Mouse (Mus musculus) midbrain, embryonic 16.5 days (tissue): ENCODE measurements around the gene Nell1. TPM values are rescaled to one million over a fixed set of nuclear protein-coding genes. Genes with fewer than 3 reads are reported as not detected.

ENCODE experiments used
- ATAC-seq: fragments of 200-750 bp; cut with Nextera tagmentation; 2 replicates; pipeline ENCODE4 v1.8.0; 2017; ENCODE audit warnings: moderate TSS enrichment
- H3K27ac ChIP-seq: fragments of 300-500 bp; sonication (generic); 2 replicates; pipeline ENCODE4 v1.5.1; 2014; ENCODE audit warnings: mild to moderate bottlenecking, low read length, mixed read lengths
- H3K27me3 ChIP-seq: fragments of 300-500 bp; sonication (generic); 2 replicates; pipeline ENCODE4 v1.6.1; 2014; ENCODE audit warnings: low read depth, low read length, mixed read lengths; ENCODE audit not compliant: control insufficient read depth, insufficient read depth
- H3K36me3 ChIP-seq: fragments of 300-500 bp; sonication (generic); 2 replicates; pipeline ENCODE4 v1.6.1; 2014; ENCODE audit warnings: mild to moderate bottlenecking, low read length, moderate library complexity, mixed read lengths; ENCODE audit not compliant: control insufficient read depth, insufficient read depth
- H3K4me1 ChIP-seq: fragments of 300-500 bp; sonication (generic); 2 replicates; pipeline ENCODE4 v1.6.1; 2014; ENCODE audit warnings: mild to moderate bottlenecking, low read length, mixed read lengths; ENCODE audit not compliant: control insufficient read depth, insufficient read depth
- H3K4me2 ChIP-seq: fragments of 300-500 bp; sonication (generic); 2 replicates; pipeline ENCODE4 v1.6.1; 2014; ENCODE audit warnings: mild to moderate bottlenecking, low read length, mixed read lengths
- H3K4me3 ChIP-seq: fragments of 300-500 bp; sonication (generic); 2 replicates; pipeline ENCODE4 v1.5.1; 2014; ENCODE audit warnings: low read depth, mild to moderate bottlenecking, low read length, moderate library complexity, mixed read lengths
- H3K9ac ChIP-seq: fragments of 300-500 bp; sonication (generic); 2 replicates; pipeline ENCODE4 v1.6.1; 2014; ENCODE audit warnings: low read depth, low read length, mixed read lengths
- H3K9me3 ChIP-seq: fragments of 300-500 bp; sonication (generic); replicated peaks from 2 replicates; pipeline ENCODE4 v1.6.1; 2014; ENCODE audit warnings: mild to moderate bottlenecking, low read length, mixed read lengths; ENCODE audit not compliant: control insufficient read depth, poor library complexity, severe bottlenecking
- WGBS: fragments of 180-500 bp; shearing (Covaris S2); extraction: QIAGEN DNeasy Blood & Tissue Kit; methylation state at CpG from one replicate; pipeline ENCODE4 v1.1.7; 2014; 5-methylcytosine and 5-hydroxymethylcytosine counted together
- polyA plus RNA-seq: library from polyadenylated mRNA; unstranded; fragments of >200 nt; fragmentation: Nextera tagmentation; extraction: Ambion mirVana; gene quantifications from 2 replicates; pipeline ENCODE4 v1.2.1, GENCODE M21; 2015

Nell1 gene
- polyA plus RNA-seq, 1 experiment from 2014 or later, result 40.1 TPM

GRCm38 (mm10) chr7:50725166-50725565 lies 750.5 kb downstream of the Nell1 start:
- H3K27me3 ChIP-seq, result no peaks in the 10 kb centered on the region
- no peaks in the 10 kb centered on the region for H3K9me3 ChIP-seq
- H3K9ac ChIP-seq, result no peak overlapping the region
- H3K4me2 ChIP-seq, result no peak overlapping the region
- no peaks in the 10 kb centered on the region for H3K4me1 ChIP-seq
- WGBS, result 39% methylated on average over 3 of the region's 3 CpGs
- no peak overlapping the region for H3K27ac ChIP-seq
- ATAC-seq, result no peak
- H3K4me3 ChIP-seq, result no peak overlapping the region
- H3K36me3 ChIP-seq, result no peaks in the 10 kb centered on the region

GRCm38 (mm10) chr7:50730951-50731350 lies 756.3 kb downstream of the Nell1 start:
- H3K9ac ChIP-seq, result no peak overlapping the region
- no peaks in the 10 kb centered on the region for H3K4me1 ChIP-seq
- no peak overlapping the region for H3K4me3 ChIP-seq
- no peak overlapping the region for H3K27ac ChIP-seq
- H3K9me3 ChIP-seq, result no peaks in the 10 kb centered on the region
- no peak overlapping the region for H3K4me2 ChIP-seq
- ATAC-seq, result no peak
- H3K27me3 ChIP-seq, result no peaks in the 10 kb centered on the region
- H3K36me3 ChIP-seq, result no peaks in the 10 kb centered on the region
- 57% methylated on average over 4 of the region's 4 CpGs for WGBS

GRCm38 (mm10) chr7:50755516-50755915 lies 780.9 kb downstream of the Nell1 start:
- Histone ChIP-seq H3K9ac (no peak overlapping the region), H3K4me1 (peaks cover 6% of the 10 kb centered on the region; the same call in 1 of the 2 replicates), H3K4me3 (no peak overlapping the region), H3K4me2 (no peak overlapping the region), H3K27ac (no peak overlapping the region), H3K36me3 (no peaks in the 10 kb centered on the region), H3K9me3 (no peaks in the 10 kb centered on the region), H3K27me3 (no peaks in the 10 kb centered on the region)
- no peak for ATAC-seq
- 89% methylated on average over 3 of the region's 3 CpGs for WGBS

DNA sequence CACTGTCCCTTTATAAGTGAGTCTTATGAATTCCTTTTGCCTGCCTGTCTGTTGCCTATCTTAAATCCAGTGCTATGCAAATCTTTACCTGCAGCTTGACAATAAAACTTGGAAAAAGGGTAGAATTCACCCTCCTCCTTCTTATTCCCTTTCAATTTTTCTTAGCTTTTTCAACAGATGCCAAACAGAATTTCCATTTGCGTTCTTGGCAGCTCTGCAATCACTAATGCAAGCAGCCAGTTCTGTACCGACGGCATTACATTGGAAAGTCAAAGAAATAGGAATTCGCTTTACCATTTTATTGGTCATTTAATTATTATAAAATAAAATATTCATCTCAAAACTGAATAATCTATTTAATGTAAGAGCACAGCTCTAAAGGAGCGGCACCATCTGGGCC lies 781.7 kb downstream of the Nell1 start:
- no peak overlapping the region for H3K9ac ChIP-seq
- peaks cover 6% of the 10 kb centered on the region; the same call in 1 of the 2 replicates for H3K4me1 ChIP-seq
- WGBS, result 59% methylated on average over 5 of the region's 5 CpGs
- H3K4me3 ChIP-seq, result no peak overlapping the region
- no peaks in the 10 kb centered on the region for H3K9me3 ChIP-seq
- 0 out of 2 replicates have a peak, but pooled peaks have one; percentile 11 for ATAC-seq
- H3K4me2 ChIP-seq, result no peak overlapping the region
- H3K36me3 ChIP-seq, result no peaks in the 10 kb centered on the region
- no peaks in the 10 kb centered on the region for H3K27me3 ChIP-seq
- no peak overlapping the region for H3K27ac ChIP-seq

DNA sequence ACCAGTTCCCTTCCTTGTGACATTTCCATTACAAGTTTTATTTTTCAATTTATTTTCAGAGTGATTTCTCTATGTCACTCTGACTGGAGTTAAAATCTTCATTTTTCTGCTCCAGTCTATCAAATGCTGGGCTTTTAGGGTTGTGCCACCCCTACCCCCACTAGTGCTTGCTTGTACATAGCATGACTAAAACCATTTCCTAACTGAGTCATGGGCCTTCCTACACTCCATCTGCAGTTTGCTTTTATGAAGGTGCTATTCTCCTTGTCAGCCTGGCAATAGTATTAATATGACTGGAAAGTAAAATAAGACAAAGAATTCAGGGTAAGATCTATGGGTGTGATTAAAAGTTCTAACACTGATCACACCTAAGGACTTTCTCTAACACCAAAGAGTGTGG lies 798.9 kb downstream of the Nell1 start:
- Histone ChIP-seq H3K9ac (no peak overlapping the region), H3K4me3 (no peak overlapping the region), H3K4me2 (no peak overlapping the region), H3K36me3 (no peaks in the 10 kb centered on the region), H3K27me3 (no peaks in the 10 kb centered on the region), H3K4me1 (no peaks in the 10 kb centered on the region), H3K27ac (no peak overlapping the region), H3K9me3 (no peaks in the 10 kb centered on the region)
- ATAC-seq, result no peak

- H3K4me1 ChIP-seq, result no peaks in the 10 kb centered on the region
- ATAC-seq, result no peak
- H3K27ac ChIP-seq, result no peak overlapping the region
- no peak overlapping the region for H3K4me2 ChIP-seq
- no peaks in the 10 kb centered on the region for H3K36me3 ChIP-seq
- H3K9ac ChIP-seq, result no peak overlapping the region
- WGBS, result 84% methylated on average over 1 of the region's 1 CpGs
- H3K27me3 ChIP-seq, result no peaks in the 10 kb centered on the region
- no peak overlapping the region for H3K4me3 ChIP-seq
- H3K9me3 ChIP-seq, result no peaks in the 10 kb centered on the region
Measured at GRCm38 (mm10) chr7:50781105-50781504, 806.4 kb downstream of the Nell1 start.

- H3K9ac ChIP-seq, result no peak overlapping the region
- H3K4me3 ChIP-seq, result no peak overlapping the region
- WGBS, result 89% methylated on average over 1 of the region's 1 CpGs
- H3K4me1 ChIP-seq, result no peaks in the 10 kb centered on the region
- H3K9me3 ChIP-seq, result no peaks in the 10 kb centered on the region
- no peaks in the 10 kb centered on the region for H3K27me3 ChIP-seq
- H3K27ac ChIP-seq, result no peak overlapping the region
- H3K4me2 ChIP-seq, result no peak overlapping the region
- no peak for ATAC-seq
- H3K36me3 ChIP-seq, result no peaks in the 10 kb centered on the region
Measured at GRCm38 (mm10) chr7:50783652-50784051, 809.0 kb downstream of the Nell1 start.

DNA sequence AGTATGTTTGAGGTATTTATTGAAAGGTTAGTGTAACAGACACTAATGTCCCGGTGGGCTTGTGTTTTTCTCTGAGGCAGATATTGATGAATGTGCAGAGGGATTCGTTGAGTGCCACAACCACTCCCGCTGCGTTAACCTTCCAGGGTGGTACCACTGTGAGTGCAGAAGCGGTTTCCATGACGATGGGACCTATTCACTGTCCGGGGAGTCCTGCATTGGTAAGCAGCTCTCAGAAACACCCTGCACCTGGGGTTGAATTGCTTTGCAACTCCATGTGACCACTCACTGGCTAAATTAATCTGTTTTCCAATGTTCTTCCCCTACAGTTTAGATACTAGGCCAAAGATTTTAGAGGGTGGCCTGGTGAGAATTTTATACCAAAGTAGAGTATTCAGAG lies 851.5 kb downstream of the Nell1 start:
- WGBS, result 13% methylated on average over 7 of the region's 7 CpGs
- H3K9me3 ChIP-seq, result no peaks in the 10 kb centered on the region
- no peaks in the 10 kb centered on the region for H3K36me3 ChIP-seq
- no peak overlapping the region for H3K9ac ChIP-seq
- no peaks in the 10 kb centered on the region for H3K27me3 ChIP-seq
- peak; percentile 70; the same call in 1 of the 2 replicates for ATAC-seq
- H3K27ac ChIP-seq, result no peak overlapping the region
- no peak overlapping the region for H3K4me2 ChIP-seq
- peaks cover 10% of the 10 kb centered on the region for H3K4me1 ChIP-seq
- no peak overlapping the region for H3K4me3 ChIP-seq

DNA sequence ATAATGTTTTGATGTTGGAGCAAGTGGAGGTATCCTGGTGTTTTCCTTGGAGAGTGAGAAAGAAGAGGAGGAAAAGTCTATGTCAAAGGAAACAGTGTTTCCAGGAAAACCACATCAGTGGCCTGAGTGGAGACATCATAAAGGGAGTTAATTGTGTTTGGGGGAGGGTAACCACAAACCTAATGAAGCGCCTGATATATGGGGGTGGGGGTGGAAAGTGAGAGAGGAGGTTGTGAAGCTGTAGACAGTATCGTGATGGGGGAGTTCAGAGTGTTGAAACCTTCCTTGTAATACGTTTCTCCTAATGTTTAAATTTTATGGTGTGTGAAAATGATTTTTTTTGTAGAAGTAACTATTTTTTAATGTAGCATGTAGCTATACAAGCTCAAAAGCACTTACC lies 858.1 kb downstream of the Nell1 start:
- 63% methylated on average over 3 of the region's 3 CpGs for WGBS
- Histone ChIP-seq H3K27me3 (no peaks in the 10 kb centered on the region), H3K4me3 (no peak overlapping the region), H3K4me2 (peak overlapping the region; percentile 22), H3K36me3 (no peaks in the 10 kb centered on the region), H3K4me1 (peaks cover 8% of the 10 kb centered on the region), H3K9ac (no peak overlapping the region), H3K9me3 (no peaks in the 10 kb centered on the region), H3K27ac (no peak overlapping the region)
- no peak for ATAC-seq

- H3K27ac ChIP-seq, result no peak overlapping the region
- no peak for ATAC-seq
- H3K4me2 ChIP-seq, result no peak overlapping the region
- no peak overlapping the region for H3K4me3 ChIP-seq
- H3K4me1 ChIP-seq, result no peaks in the 10 kb centered on the region
- no peaks in the 10 kb centered on the region for H3K9me3 ChIP-seq
- H3K27me3 ChIP-seq, result no peaks in the 10 kb centered on the region
- H3K36me3 ChIP-seq, result no peaks in the 10 kb centered on the region
- no peak overlapping the region for H3K9ac ChIP-seq
Measured at GRCm38 (mm10) chr7:50842646-50843045, 868.0 kb downstream of the Nell1 start.
